Mouse (Mus musculus): ENCODE measurements at regions not wholly inside any gene's neighbourhood (a gene's known extent, or its start where the extent isn't known, plus 50 kb on each side); places are given as distances from the start of the nearest gene placed in this dataset.

- DNase-seq, result peak; percentile 36 to 52
- intact Hi-C loops (cut with DNase I), result no loop called here
Measured at GRCm38 (mm10) chr2:95232135-95232772, 794.3 kb upstream of the Api5 start.

GRCm38 (mm10) chr2:95231739-95232134 is 793.8 kb upstream of the Api5 start:
- intact Hi-C loops (cut with DNase I), result no loop called here

GRCm38 (mm10) chr2:95229386-95229785 is 791.5 kb upstream of the Api5 start:
- intact Hi-C loops (cut with DNase I), result no loop called here
- peak in 1 of 2 experiments; percentile 3 for DNase-seq

More at GRCm38 (mm10) chr2:95231739-95232134, 793.8 kb upstream of the Api5 start:
- no peak for DNase-seq

GRCm38 (mm10) chr2:95210216-95210941 is 772.4 kb upstream of the Api5 start:
- no peak for DNase-seq
- intact Hi-C loops (cut with DNase I), result no loop called here

Data from heart, postnatal 14 days (tissue).